Mouse (Mus musculus) gastrocnemius, adult 2 months (tissue): ENCODE data around the gene Uqcc2. TPM values are rescaled to one million over a fixed set of nuclear protein-coding genes. Genes with fewer than 3 reads are reported as not detected.
A peak's percentile ranks its signal among the peaks of the same experiment; 100 is the strongest.

Source experiments
- DNase-seq: peaks from one replicate; pipeline ENCODE4 v3.0.0; 2022
- H3K27ac ChIP-seq: fragments of 200-600 bp; 2 replicates; pipeline ENCODE4 v1.8.1; 2022; ENCODE audit warnings: mild to moderate bottlenecking
- H3K4me3 ChIP-seq: fragments of 200-600 bp; 2 replicates; pipeline ENCODE4 v1.8.1; 2022; ENCODE audit warnings: mild to moderate bottlenecking, moderate library complexity
- CTCF ChIP-seq: fragments of 200-600 bp; IDR thresholded peaks from 2 replicates; pipeline ENCODE4 v1.8.1; 2022; ENCODE audit warnings: antibody characterized with exemption, mild to moderate bottlenecking, moderate library complexity
- intact Hi-C: fragments of 180-260 bp; cut with DNase I; formaldehyde crosslinking; loops from one replicate; pipeline ENCODE4 v1.15.1; 2025
- long read RNA-seq, 2 experiments: library from polyadenylated mRNA; stranded (forward); transcript quantifications; one replicate each; pipeline ENCODE4 v2.0.0; 2021
- total RNA-seq, 2 experiments: library from RNA; stranded (reverse); gene quantifications; 2 replicates each; pipeline ENCODE4 v1.2.3; 2021

Uqcc2 gene
- 100 to 1,000 TPM; 405 to 424 TPM for total RNA-seq
- long read RNA-seq, experiment 1, transcript Uqcc2-201 (4 exons, 500 nt) = major isoform, 167 of 171 reads
- long read RNA-seq, experiment 1, partial matches to known transcripts = 3 of 171 reads
- long read RNA-seq, experiment 1, other reads (novel, unspliced or antisense) = 1 of 171 reads
- long read RNA-seq, experiment 2, transcript Uqcc2-201 (4 exons, 500 nt) = major isoform, 221 of 223 reads
- long read RNA-seq, experiment 2, partial matches to known transcripts = 1 of 223 reads
- long read RNA-seq, experiment 2, other reads (novel, unspliced or antisense) = 1 of 223 reads

- H3K4me3 ChIP-seq = peak within 1 kb of the TSS; percentile 88
- DNase-seq = peak; percentile 99
- H3K27ac ChIP-seq = peak within 1 kb of the TSS; percentile 92
- peak; percentile 79 for TF ChIP-seq CTCF
- intact Hi-C loops = loop anchor here (2.0 to 10.0 kb wide), 3 partner anchors 47 to 381 kb away; partner anchors contain the start of gene Lemd2
Measured at GRCm38 (mm10) chr17:27133551-27134141, at the start of gene Uqcc2. TSS of gene Uqcc2 (minus strand) at chr17:27133916.

- H3K4me3 ChIP-seq = no peak overlapping the region
- TF ChIP-seq CTCF = no peak
- intact Hi-C loops = no loop called here
- no peak for DNase-seq
- no peak overlapping the region for H3K27ac ChIP-seq
Measured at GRCm38 (mm10) chr17:27182401-27182800, 48.7 kb upstream of the Uqcc2 start.

- Histone ChIP-seq H3K4me3 (no peak overlapping the region), H3K27ac (peak overlapping the region; percentile 1)
- peak; percentile 81 for TF ChIP-seq CTCF
- intact Hi-C loops = loop anchor here (2.0 kb wide), 1 partner anchor 47 kb away; no protein-coding TSS in a partner anchor
- peak; percentile 87 for DNase-seq
Measured at GRCm38 (mm10) chr17:27181666-27182065, 48.0 kb upstream of the Uqcc2 start.

GRCm38 (mm10) chr17:27179681-27180280, 46.1 kb upstream of the Uqcc2 start:
- no peak for DNase-seq
- no peak overlapping the region for H3K27ac ChIP-seq
- TF ChIP-seq CTCF = no peak
- H3K4me3 ChIP-seq = no peak overlapping the region
- intact Hi-C loops = loop anchor here (2.0 kb wide), 1 partner anchor 45 kb away; no protein-coding TSS in a partner anchor

GRCm38 (mm10) chr17:27178427-27179177, 44.9 kb upstream of the Uqcc2 start:
- no peak for DNase-seq
- TF ChIP-seq CTCF = no peak
- no peak overlapping the region for H3K4me3 ChIP-seq
- H3K27ac ChIP-seq = no peak overlapping the region
- intact Hi-C loops = no loop called here

GRCm38 (mm10) chr17:27178019-27178418, 44.3 kb upstream of the Uqcc2 start:
- intact Hi-C loops = no loop called here
- no peak overlapping the region for H3K4me3 ChIP-seq
- H3K27ac ChIP-seq = no peak overlapping the region
- no peak for TF ChIP-seq CTCF
- no peak for DNase-seq

GRCm38 (mm10) chr17:27176754-27177153, 43.0 kb upstream of the Uqcc2 start:
- Histone ChIP-seq H3K4me3 (no peak overlapping the region), H3K27ac (no peak overlapping the region)
- intact Hi-C loops = no loop called here
- no peak for DNase-seq
- no peak for TF ChIP-seq CTCF

GRCm38 (mm10) chr17:27176287-27176686, 42.6 kb upstream of the Uqcc2 start:
- TF ChIP-seq CTCF = no peak
- intact Hi-C loops = no loop called here
- H3K4me3 ChIP-seq = no peak overlapping the region
- DNase-seq = no peak
- no peak overlapping the region for H3K27ac ChIP-seq

GRCm38 (mm10) chr17:27175196-27175874, 41.6 kb upstream of the Uqcc2 start:
- no peak for TF ChIP-seq CTCF
- Histone ChIP-seq H3K27ac (no peak overlapping the region), H3K4me3 (no peak overlapping the region)
- intact Hi-C loops = no loop called here
- no peak for DNase-seq

GRCm38 (mm10) chr17:27173715-27174114, 40.0 kb upstream of the Uqcc2 start:
- DNase-seq = no peak
- Histone ChIP-seq H3K4me3 (no peak overlapping the region), H3K27ac (peak overlapping the region; percentile 24; the same call in 1 of the 2 replicates)
- intact Hi-C loops = no loop called here
- no peak for TF ChIP-seq CTCF

GRCm38 (mm10) chr17:27172459-27172858, 38.7 kb upstream of the Uqcc2 start:
- DNase-seq = no peak
- TF ChIP-seq CTCF = no peak

GRCm38 (mm10) chr17:27171121-27171520, 37.4 kb upstream of the Uqcc2 start:
- intact Hi-C loops = no loop called here
- DNase-seq = peak; percentile 19
- no peak overlapping the region for H3K4me3 ChIP-seq
- H3K27ac ChIP-seq = peak overlapping the region; percentile 98
- TF ChIP-seq CTCF = no peak

More at GRCm38 (mm10) chr17:27172459-27172858, 38.7 kb upstream of the Uqcc2 start:
- Histone ChIP-seq H3K4me3 (no peak overlapping the region), H3K27ac (no peak overlapping the region)
- intact Hi-C loops = no loop called here
